ENCODE assay signal across 21 mouse cellular contexts in the genomic region with DNA sequence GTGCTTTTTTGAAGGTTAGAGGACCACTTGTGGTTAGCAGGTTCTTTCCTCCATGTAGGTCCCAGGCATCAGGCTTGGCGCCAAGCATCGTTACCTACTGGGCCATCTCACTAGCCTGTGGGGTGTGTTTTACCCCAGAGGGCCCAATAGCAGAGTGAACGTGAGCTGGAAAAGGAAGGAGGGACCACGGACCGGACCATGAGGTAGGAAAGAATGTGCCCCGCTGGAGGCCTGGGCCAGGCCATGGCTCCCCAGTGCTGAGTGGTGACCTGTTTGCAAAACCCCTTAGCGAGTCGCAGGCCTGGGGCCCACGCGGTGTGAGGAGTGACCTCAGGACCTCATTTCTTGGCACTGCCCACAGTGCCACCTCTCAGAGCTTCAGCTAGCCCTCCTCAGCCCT. TPM values are rescaled to one million over a fixed set of nuclear protein-coding genes. Genes with fewer than 3 reads are reported as not detected.
DNase-seq lines count a peak whose midpoint lies in the region; ATAC-seq and TF ChIP-seq lines count a peak whose summit lies in the region.
"Had no signal": no experiment of that assay in that cellular context is flagged by ENCODE, and none has a peak within 500 bp of the region (broad histone marks: within the 10 kb centered on the region; RNA-seq: fewer than 3 reads in every experiment).

No protein-coding gene starts in this region.

- in situ Hi-C loops in ES-E14 (cut with MboI; ENCODE audit: low sequenced_read_pairs in 2 of 2, unreplicated experiment in 2 of 2) = no loop called here

- peak; percentile 36 for DNase-seq in kidney, adult 18-20 months
- no peak for DNase-seq in kidney, postnatal 10 days
- DNase-seq in midbrain, embryonic 11.5 days (ENCODE audit: low spot score, missing footprints) = no peak
- no peak for DNase-seq in ES-E14 (ENCODE audit: low read depth, low spot score)
- no peak for DNase-seq in spleen, postnatal 4 days (ENCODE audit: low spot score in 2 of 2)
- DNase-seq: adrenal gland, postnatal 25 days; cerebellum, adult 8-10 months; gastrocnemius, postnatal 10 days; heart, postnatal 14 days; lung, adult 18-20 months; lung, postnatal 10 days; right cerebral cortex, postnatal 14 days had no signal

- H3K9me3 ChIP-seq in midbrain, embryonic 13.5 days = no peaks in the 10 kb centered on the region
- no peaks in the 10 kb centered on the region for H3K9me3 ChIP-seq in midbrain, embryonic 11.5 days (ENCODE audit: control insufficient read depth, low read length)
- no peaks in the 10 kb centered on the region for H3K9me3 ChIP-seq in ES-E14 (ENCODE audit: control insufficient read depth, insufficient read depth, low read depth, low read length)
- H3K9me3 ChIP-seq: forebrain, embryonic 10.5 days; heart, embryonic 12.5 days; hindbrain, embryonic 12.5 days; limb, embryonic 13.5 days; liver, embryonic 12.5 days had no signal

- no peak overlapping the region for H3K27ac ChIP-seq in midbrain, embryonic 13.5 days
- H3K27ac ChIP-seq in midbrain, embryonic 11.5 days (ENCODE audit: low read depth, low read length) = no peak overlapping the region
- H3K27ac ChIP-seq in ES-E14 (ENCODE audit: insufficient read depth, low read depth, low read length, poor library complexity, severe bottlenecking) = no peak overlapping the region
- peak overlapping the region; percentile 34; the same call in 1 of the 2 replicates for H3K27ac ChIP-seq in olfactory bulb, adult 2 months (ENCODE audit: insufficient read depth, low read depth, low read length)
- H3K27ac ChIP-seq: forebrain, embryonic 10.5 days; hindbrain, embryonic 12.5 days; limb, embryonic 13.5 days; liver, embryonic 12.5 days had no signal

- no peak for TF ChIP-seq POLR2A in olfactory bulb, adult 2 months (IDR thresholded peaks at IDR 0.05; ENCODE audit: insufficient read depth, low read depth, low read length)

- H3K4me3 ChIP-seq in midbrain, embryonic 13.5 days (replicated peaks) = no peak overlapping the region
- no peak overlapping the region for H3K4me3 ChIP-seq in midbrain, embryonic 11.5 days (ENCODE audit: low read depth, low read length)
- H3K4me3 ChIP-seq in ES-E14 (ENCODE audit: insufficient read depth in 1 of 2, low read depth in 1 of 2, low read length in 2 of 2, poor library complexity in 1 of 2, severe bottlenecking in 1 of 2) = peak overlapping the region in 1 of 2 experiments; percentile 20; a peak in 1 of 4 replicates
- no peak overlapping the region for H3K4me3 ChIP-seq in olfactory bulb, adult 2 months (ENCODE audit: insufficient read depth, low read depth, low read length)
- H3K4me3 ChIP-seq: forebrain, embryonic 10.5 days; heart, embryonic 12.5 days; hindbrain, embryonic 12.5 days; limb, embryonic 13.5 days; liver, embryonic 12.5 days had no signal

- ATAC-seq in midbrain, embryonic 13.5 days = 0 out of 2 replicates have a peak, but pooled peaks have one; percentile 1
- no peak for ATAC-seq in midbrain, embryonic 11.5 days (ENCODE audit: low FRiP score)
- ATAC-seq: forebrain, embryonic 16.5 days; intestine, postnatal 0 days; liver, embryonic 12.5 days had no signal

- no peak for TF ChIP-seq CTCF in olfactory bulb, adult 2 months (IDR thresholded peaks at IDR 0.05; ENCODE audit: insufficient read depth, low read depth, low read length)

- H3K9ac ChIP-seq in midbrain, embryonic 13.5 days (replicated peaks) = no peak overlapping the region
- H3K9ac ChIP-seq in midbrain, embryonic 11.5 days (ENCODE audit: low read length) = no peak overlapping the region
- peak overlapping the region; percentile 43; the same call in 1 of the 2 replicates for H3K9ac ChIP-seq in ES-E14 (ENCODE audit: insufficient read depth, low read depth, low read length, poor library complexity, severe bottlenecking)
- H3K9ac ChIP-seq: heart, embryonic 12.5 days; hindbrain, embryonic 12.5 days; limb, embryonic 13.5 days; liver, embryonic 12.5 days had no signal

- no peaks in the 10 kb centered on the region for H3K27me3 ChIP-seq in midbrain, embryonic 13.5 days
- H3K27me3 ChIP-seq in midbrain, embryonic 11.5 days (ENCODE audit: control insufficient read depth, insufficient read depth, low read length) = no peaks in the 10 kb centered on the region
- H3K27me3 ChIP-seq: heart, embryonic 12.5 days; hindbrain, embryonic 12.5 days; limb, embryonic 13.5 days; liver, embryonic 12.5 days had no signal

- peaks cover 5% of the 10 kb centered on the region for H3K4me1 ChIP-seq in midbrain, embryonic 13.5 days (replicated peaks)
- 0 out of 2 replicates have a peak, but pooled peaks cover 2% of the 10 kb centered on the region for H3K4me1 ChIP-seq in midbrain, embryonic 11.5 days (ENCODE audit: control insufficient read depth, insufficient read depth, low read length)
- H3K4me1 ChIP-seq in ES-E14 (ENCODE audit: control insufficient read depth in 2 of 2, insufficient read depth in 2 of 2, low read length in 2 of 2, poor library complexity in 1 of 2) = peaks cover 2 to 16% of the 10 kb centered on the region in 2 experiments; a peak in 3 of 4 replicates
- H3K4me1 ChIP-seq in olfactory bulb, adult 2 months (ENCODE audit: control insufficient read depth, insufficient read depth, low read length) = peaks cover 41% of the 10 kb centered on the region

- no peak overlapping the region for H3K4me2 ChIP-seq in midbrain, embryonic 13.5 days (replicated peaks)
- no peak overlapping the region for H3K4me2 ChIP-seq in midbrain, embryonic 11.5 days
- H3K4me2 ChIP-seq: heart, embryonic 12.5 days; hindbrain, embryonic 12.5 days; limb, embryonic 13.5 days; liver, embryonic 12.5 days had no signal

- H3K36me3 ChIP-seq in midbrain, embryonic 13.5 days = peaks cover 71% of the 10 kb centered on the region
- peaks cover 8% of the 10 kb centered on the region; the same call in 1 of the 2 replicates for H3K36me3 ChIP-seq in midbrain, embryonic 11.5 days (ENCODE audit: control insufficient read depth, insufficient read depth, low read length)
- no peaks in the 10 kb centered on the region for H3K36me3 ChIP-seq in ES-E14 (ENCODE audit: control insufficient read depth, insufficient read depth, low read length, poor library complexity, severe bottlenecking)

- WGBS in midbrain, embryonic 13.5 days = 95% methylated on average over 10 of the region's 10 CpGs
- 94% methylated on average over 10 of the region's 10 CpGs for WGBS in midbrain, embryonic 11.5 days
- WGBS in olfactory bulb, adult 2 months = 81% methylated on average over 10 of the region's 10 CpGs

TF ChIP-seq in ES-E14, 5 proteins besides CTCF, POLR2A, EP300 and RAD21:
- no peak for TF ChIP-seq HCFC1 (IDR thresholded peaks at IDR 0.05; ENCODE audit: borderline replicate concordance, insufficient read depth, low read length)
- TF ChIP-seq CHD2 (IDR thresholded peaks at IDR 0.05; ENCODE audit: low read depth, low read length) = no peak
- TF ChIP-seq ZC3H11A (IDR thresholded peaks at IDR 0.05; ENCODE audit: borderline replicate concordance, low read depth, low read length) = no peak
- TF ChIP-seq MAFK (IDR thresholded peaks at IDR 0.05; ENCODE audit: insufficient read depth, low read depth, low read length) = no peak
- no peak for TF ChIP-seq ZNF384 (IDR thresholded peaks at IDR 0.05; ENCODE audit: low read depth, low read length)

RNA-seq across cellular contexts. Expression of a gene that starts 28.9 kb away (rescaled TPM):
- 75.3 and 80.9 TPM in 2 replicates for polyA plus RNA-seq in midbrain, embryonic 13.5 days (2015; fragmentation: Nextera tagmentation; extraction: Ambion mirVana)
- 76.3 and 77.0 TPM in 2 replicates for polyA plus RNA-seq in midbrain, embryonic 11.5 days (2014; fragmentation: Nextera tagmentation; extraction: Ambion mirVana)
- total RNA-seq in ES-E14 (2012; rRNA removed) = 38.3 and 72.3 TPM in 2 replicates
- not detected in 2 replicates for polyA plus RNA-seq in olfactory bulb, adult 2 months (2012; ENCODE audit: insufficient read depth, insufficient read length, low replicate concordance, missing spikeins)
